Mouse (Mus musculus): Measurements from ENCODE around the gene Tmem160. TPM values are rescaled to one million over a fixed set of nuclear protein-coding genes. Genes with fewer than 3 reads are reported as not detected.

Gene Tmem160
- polyA plus RNA-seq, 1 experiment from 2014 or later, result 75.6 TPM

DNA sequence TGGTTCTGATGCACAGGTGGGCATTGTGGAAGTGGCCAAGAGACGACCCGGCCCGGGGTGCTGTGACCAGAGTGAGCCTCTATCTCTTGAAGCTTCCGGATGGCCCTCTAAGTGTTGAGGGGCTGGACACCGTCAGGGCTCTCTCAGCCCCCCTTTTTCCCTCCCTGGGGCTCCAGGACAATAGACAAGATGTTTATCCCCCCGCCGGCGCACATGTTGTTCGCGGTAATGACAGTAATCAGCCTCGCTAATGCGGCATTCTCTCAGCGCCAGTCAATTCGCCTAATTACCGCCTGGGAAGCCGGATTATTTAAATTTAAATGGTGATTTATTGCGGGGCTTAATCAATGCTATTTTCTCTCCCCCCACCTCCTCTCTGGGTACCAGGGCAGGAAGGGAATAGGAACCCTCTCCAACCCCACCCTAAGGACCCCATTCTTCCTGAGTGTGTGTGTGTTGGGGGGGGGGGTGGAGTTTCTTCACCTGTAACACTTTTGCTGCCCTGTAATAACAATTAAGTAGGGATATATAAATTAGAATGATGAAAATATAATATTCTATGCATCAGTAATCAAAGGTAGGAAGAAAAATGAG lies 19.6 kb downstream of the Tmem160 start:
- Histone ChIP-seq H3K9me3 (no peaks in the 10 kb centered on the region), H3K9ac (no peak overlapping the region), H3K27ac (replicated peaks) (no peak overlapping the region), H3K27me3 (peaks cover 73% of the 10 kb centered on the region), H3K4me1 (replicated peaks) (peaks cover 27% of the 10 kb centered on the region), H3K4me3 (no peak overlapping the region), H3K36me3 (no peaks in the 10 kb centered on the region), H3K4me2 (peak overlapping the region; percentile 28; the same call in 1 of the 2 replicates)
- ATAC-seq (ENCODE audit: low FRiP score, low read depth), result no peak
- 8% methylated on average over 17 of the region's 17 CpGs for WGBS

DNA sequence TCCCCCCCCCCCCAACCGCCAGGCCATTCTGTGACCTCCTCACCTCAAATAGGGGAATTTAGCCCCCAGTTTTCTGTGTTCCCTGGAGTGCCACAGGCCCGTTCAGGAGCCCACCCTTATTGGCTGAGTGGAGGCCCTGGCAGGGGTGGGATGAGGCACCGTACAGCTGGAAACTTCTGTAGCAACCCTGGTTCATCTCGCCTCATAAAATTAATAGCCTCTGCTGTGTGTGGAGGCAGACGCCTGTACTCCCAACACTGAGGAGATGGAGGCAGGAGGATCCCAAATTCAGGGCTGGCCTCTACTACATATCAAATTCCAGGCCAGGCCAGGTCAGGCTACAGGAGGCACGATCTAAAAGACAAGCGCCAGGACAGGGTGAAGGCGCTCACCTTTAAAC lies 21.3 kb downstream of the Tmem160 start:
- ATAC-seq (ENCODE audit: low FRiP score, low read depth), result no peak
- peaks cover 78% of the 10 kb centered on the region for H3K27me3 ChIP-seq
- no peak overlapping the region for H3K4me3 ChIP-seq
- H3K4me1 ChIP-seq (replicated peaks), result peaks cover 27% of the 10 kb centered on the region
- no peaks in the 10 kb centered on the region for H3K9me3 ChIP-seq
- WGBS, result 63% methylated on average over 8 of the region's 8 CpGs
- H3K27ac ChIP-seq (replicated peaks), result no peak overlapping the region
- no peak overlapping the region for H3K9ac ChIP-seq
- H3K36me3 ChIP-seq, result no peaks in the 10 kb centered on the region
- no peak overlapping the region for H3K4me2 ChIP-seq

DNA sequence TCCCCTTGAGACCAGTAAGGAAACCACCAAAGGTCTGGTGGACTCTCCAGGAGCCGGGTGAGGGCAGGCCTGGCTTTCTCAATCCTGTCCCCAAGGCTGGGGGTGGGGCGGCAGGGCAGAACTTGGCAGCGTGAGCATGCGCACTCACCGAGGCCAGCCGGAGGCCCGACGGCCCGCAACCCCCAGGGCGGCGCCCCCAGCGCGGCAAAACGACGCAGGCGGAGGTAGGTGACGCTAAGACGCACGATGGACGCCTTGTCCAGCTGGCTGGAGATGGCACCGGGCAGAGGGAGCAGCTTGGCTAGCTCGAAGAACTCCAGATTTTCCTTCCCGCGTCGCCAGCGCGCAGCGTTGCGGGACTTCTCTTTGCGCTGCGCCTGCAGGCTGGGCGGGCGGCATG lies 21.9 kb downstream of the Tmem160 start:
- Histone ChIP-seq H3K4me2 (peak overlapping the region; percentile 37), H3K9ac (no peak overlapping the region), H3K27me3 (peaks cover 74% of the 10 kb centered on the region), H3K27ac (replicated peaks) (no peak overlapping the region), H3K4me1 (replicated peaks) (peaks cover 27% of the 10 kb centered on the region), H3K4me3 (peak overlapping the region; percentile 13), H3K9me3 (no peaks in the 10 kb centered on the region), H3K36me3 (no peaks in the 10 kb centered on the region)
- 7% methylated on average over 33 of the region's 33 CpGs for WGBS
- ATAC-seq (ENCODE audit: low FRiP score, low read depth), result no peak

DNA sequence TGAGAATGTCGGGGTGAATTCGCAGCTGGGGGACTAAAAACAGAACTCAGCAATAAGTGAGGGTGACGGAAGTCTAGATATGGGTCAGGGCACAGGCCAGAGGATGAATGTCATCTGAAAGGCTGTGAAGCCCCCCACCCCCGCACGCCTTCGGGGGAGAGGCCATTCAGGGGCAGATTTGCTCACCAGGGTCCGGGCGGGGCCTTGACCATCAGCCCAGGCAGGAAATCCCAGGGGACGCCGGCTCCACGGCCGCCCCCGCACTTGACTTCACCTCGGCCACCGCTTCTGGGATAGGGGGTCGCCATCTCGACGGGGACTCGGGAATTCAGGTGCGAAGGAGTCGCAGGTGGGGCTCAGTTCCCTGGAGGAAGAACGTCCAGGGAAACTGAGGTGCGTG lies 22.7 kb downstream of the Tmem160 start:
- no peak for ATAC-seq (ENCODE audit: low FRiP score, low read depth)
- Histone ChIP-seq H3K36me3 (no peaks in the 10 kb centered on the region), H3K9ac (no peak overlapping the region), H3K27me3 (peaks cover 69% of the 10 kb centered on the region), H3K4me1 (replicated peaks) (peaks cover 27% of the 10 kb centered on the region), H3K9me3 (no peaks in the 10 kb centered on the region), H3K4me3 (peak overlapping the region; percentile 38), H3K4me2 (peak overlapping the region; percentile 60), H3K27ac (replicated peaks) (no peak overlapping the region)
- WGBS, result 2% methylated on average over 23 of the region's 23 CpGs

DNA sequence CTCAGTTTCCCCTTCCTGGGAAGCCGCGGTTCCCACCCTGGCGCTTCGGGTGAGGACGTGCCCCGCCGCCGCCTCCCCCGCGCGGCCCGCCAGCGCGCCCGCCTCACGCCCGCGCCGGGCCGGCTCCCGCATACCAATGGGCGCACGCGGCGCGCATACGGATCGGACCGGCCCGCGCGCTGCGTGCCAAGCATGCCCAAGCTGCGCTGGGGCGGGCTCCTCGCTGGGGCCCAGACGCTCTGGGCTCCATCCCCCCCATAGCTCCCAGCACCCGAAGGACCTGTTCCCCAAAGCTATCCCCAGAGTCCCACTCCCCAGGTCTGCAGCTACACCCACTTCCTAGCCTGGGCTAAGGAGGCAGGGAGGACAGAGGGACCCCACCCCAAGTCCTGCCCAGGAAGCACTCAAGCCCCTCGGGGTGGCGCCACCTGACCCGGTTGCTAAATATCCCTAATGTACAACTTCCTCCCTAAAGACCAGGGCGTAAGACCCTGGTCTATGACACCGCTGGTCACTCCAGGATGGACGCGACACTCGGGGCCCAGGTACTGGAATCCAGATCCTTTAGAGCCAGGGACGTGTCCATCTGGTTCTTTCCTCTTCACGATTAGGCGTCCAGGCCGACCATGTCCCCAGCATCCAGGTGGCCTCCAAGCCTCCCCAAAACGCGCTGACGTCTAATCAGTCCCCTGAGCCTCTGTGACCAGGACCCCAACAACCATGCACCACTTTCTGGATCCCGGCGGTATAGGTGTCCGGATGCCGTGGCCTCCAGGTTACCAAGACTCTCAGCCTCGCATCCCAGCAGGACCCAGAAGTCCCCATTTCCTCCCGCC lies 23.4 kb downstream of the Tmem160 start:
- H3K4me1 ChIP-seq (replicated peaks), result peaks cover 27% of the 10 kb centered on the region
- H3K27ac ChIP-seq (replicated peaks), result no peak overlapping the region
- H3K27me3 ChIP-seq, result peaks cover 62% of the 10 kb centered on the region
- peak overlapping the region; percentile 38 for H3K4me3 ChIP-seq
- H3K9ac ChIP-seq, result no peak overlapping the region
- 0 out of 2 replicates have a peak, but pooled peaks have one; percentile 27 for ATAC-seq (ENCODE audit: low FRiP score, low read depth)
- H3K9me3 ChIP-seq, result no peaks in the 10 kb centered on the region
- H3K36me3 ChIP-seq, result no peaks in the 10 kb centered on the region
- H3K4me2 ChIP-seq, result peak overlapping the region; percentile 60
- 1% methylated on average over 55 of the region's 59 CpGs for WGBS

DNA sequence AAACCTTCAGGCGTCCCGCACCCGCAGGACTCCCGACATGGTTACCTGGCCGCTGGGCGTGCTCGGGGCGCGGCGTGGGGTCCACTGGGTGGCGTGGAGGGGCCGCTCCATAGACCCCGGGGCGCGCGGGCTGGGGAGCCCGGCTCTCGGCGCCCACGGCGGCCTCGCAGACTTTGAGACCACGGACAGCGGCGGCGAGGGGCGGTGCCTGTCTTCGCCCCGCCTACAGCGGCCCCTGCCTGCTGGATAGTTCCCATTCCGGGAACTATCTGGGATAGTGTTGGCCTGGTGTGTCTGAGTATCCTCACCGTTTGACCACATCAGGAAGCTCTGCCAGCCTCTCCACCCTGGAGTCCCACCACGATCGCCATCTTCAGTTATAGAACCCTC lies 24.0 kb downstream of the Tmem160 start:
- ATAC-seq (ENCODE audit: low FRiP score, low read depth), result 0 out of 2 replicates have a peak, but pooled peaks have one; percentile 20
- peaks cover 27% of the 10 kb centered on the region for H3K4me1 ChIP-seq (replicated peaks)
- H3K4me2 ChIP-seq, result peak overlapping the region; percentile 60
- H3K9me3 ChIP-seq, result no peaks in the 10 kb centered on the region
- under 1% methylated on average over 34 of the region's 34 CpGs for WGBS
- peaks cover 58% of the 10 kb centered on the region for H3K27me3 ChIP-seq
- no peak overlapping the region for H3K27ac ChIP-seq (replicated peaks)
- H3K36me3 ChIP-seq, result no peaks in the 10 kb centered on the region
- no peak overlapping the region for H3K9ac ChIP-seq
- H3K4me3 ChIP-seq, result peak overlapping the region; percentile 38

DNA sequence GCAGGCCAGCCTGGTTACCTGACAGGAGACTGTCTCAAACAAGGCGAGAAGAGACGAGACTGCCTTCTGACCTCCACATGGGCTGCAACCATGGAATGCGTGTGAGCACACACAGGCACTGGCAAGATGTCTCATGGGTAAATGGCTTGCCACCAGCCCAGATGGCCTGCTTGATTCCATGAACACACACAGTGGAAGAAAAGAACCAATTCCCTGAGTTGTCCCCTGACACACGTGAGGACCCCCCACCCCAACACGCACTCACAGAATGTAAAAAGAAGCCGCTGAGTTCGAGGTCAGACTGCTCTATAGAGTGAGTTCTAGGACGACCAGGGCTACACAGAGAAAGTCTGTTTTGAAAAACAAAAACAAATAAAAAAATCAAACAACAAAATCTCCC lies 25.0 kb downstream of the Tmem160 start, which contains the start of gene Npas1:
TSS of gene Npas1 (minus strand) at position 101 of the 400 bp plus-strand sequence.
- Histone ChIP-seq H3K4me1 (replicated peaks) (peaks cover 21% of the 10 kb centered on the region), H3K9me3 (no peaks in the 10 kb centered on the region), H3K27me3 (peaks cover 52% of the 10 kb centered on the region), H3K4me2 (peak within 1 kb of the TSS; percentile 60), H3K9ac (no peak within 1 kb of the TSS), H3K27ac (replicated peaks) (no peak within 1 kb of the TSS), H3K4me3 (peak within 1 kb of the TSS; percentile 38), H3K36me3 (no peaks in the 10 kb centered on the region)
- WGBS, result 84% methylated on average over 8 of the region's 8 CpGs
- no peak for ATAC-seq (ENCODE audit: low FRiP score, low read depth)

DNA sequence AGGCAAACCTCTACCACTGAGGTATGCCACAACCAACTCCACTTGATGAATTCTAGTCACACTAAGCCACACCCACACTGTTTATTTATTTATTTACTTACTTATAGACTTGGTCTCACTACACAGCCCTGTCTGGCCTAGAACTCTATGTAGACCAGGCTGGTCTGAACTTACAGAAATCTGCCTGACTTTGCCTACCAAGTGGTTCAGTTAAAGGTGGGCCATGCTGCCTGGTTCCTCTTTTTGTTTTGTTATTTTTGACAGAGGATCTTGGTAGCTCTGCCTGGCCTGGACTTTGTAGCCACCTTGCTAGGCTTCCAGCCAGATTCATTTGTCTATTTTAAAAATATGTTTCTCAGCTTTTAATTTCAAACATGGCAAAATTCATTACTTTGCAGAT lies 36.2 kb downstream of the Tmem160 start:
- H3K4me2 ChIP-seq, result no peak overlapping the region
- H3K27ac ChIP-seq (replicated peaks), result no peak overlapping the region
- no peak overlapping the region for H3K4me3 ChIP-seq
- no peak overlapping the region for H3K9ac ChIP-seq
- H3K4me1 ChIP-seq (replicated peaks), result no peaks in the 10 kb centered on the region; the same call in 1 of the 2 replicates
- H3K27me3 ChIP-seq, result no peaks in the 10 kb centered on the region
- no peak for ATAC-seq (ENCODE audit: low FRiP score, low read depth)
- H3K9me3 ChIP-seq, result no peaks in the 10 kb centered on the region
- no peaks in the 10 kb centered on the region for H3K36me3 ChIP-seq

DNA sequence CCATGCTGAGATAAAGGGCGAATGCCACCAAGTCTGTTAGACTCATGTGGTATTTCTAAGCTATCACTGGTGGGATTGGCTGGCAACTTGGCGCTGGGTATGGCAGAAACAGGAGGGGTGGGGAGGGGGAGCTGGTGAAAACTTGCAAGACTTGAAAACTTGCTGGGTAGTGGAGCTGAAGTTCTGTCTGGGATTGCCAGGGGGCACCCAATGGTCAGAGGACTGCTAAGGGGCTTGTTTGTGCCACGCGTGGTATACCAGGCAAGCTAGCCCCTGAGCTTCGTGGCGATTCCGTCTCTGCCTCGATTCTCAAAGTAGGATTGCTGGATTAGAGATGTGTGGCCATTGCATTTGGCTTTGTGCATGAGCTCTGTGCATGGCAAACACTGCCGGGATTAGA lies 37.4 kb downstream of the Tmem160 start:
- Histone ChIP-seq H3K4me3 (no peak overlapping the region), H3K9ac (no peak overlapping the region), H3K36me3 (no peaks in the 10 kb centered on the region), H3K27ac (replicated peaks) (no peak overlapping the region), H3K4me2 (no peak overlapping the region), H3K4me1 (replicated peaks) (no peaks in the 10 kb centered on the region; the same call in 1 of the 2 replicates), H3K9me3 (no peaks in the 10 kb centered on the region), H3K27me3 (no peaks in the 10 kb centered on the region)
- 89% methylated on average over 9 of the region's 9 CpGs for WGBS
- no peak for ATAC-seq (ENCODE audit: low FRiP score, low read depth)

DNA sequence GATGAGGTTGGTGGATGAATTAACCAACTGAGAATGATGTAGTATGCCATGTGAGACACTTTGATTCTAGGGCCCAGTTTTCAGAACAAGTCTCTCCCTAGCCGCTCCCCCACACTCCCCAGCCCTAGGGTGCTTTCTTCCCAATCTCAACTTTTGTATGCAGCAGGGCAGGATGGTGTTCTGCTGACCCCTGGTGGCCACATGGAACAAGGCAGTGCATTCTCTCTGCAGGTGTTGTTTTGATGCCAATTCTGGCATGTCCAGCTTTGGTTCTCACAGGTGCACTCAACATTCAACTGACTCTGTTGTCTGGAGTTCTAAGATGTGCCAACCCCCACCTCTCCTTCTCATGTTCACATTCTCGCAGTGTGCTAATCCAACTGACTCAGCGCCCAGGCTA lies 39.2 kb downstream of the Tmem160 start:
- Histone ChIP-seq H3K9me3 (no peaks in the 10 kb centered on the region), H3K4me3 (no peak overlapping the region), H3K36me3 (peaks cover 16% of the 10 kb centered on the region; the same call in 1 of the 2 replicates), H3K9ac (no peak overlapping the region), H3K27ac (replicated peaks) (no peak overlapping the region), H3K4me1 (replicated peaks) (no peaks in the 10 kb centered on the region; the same call in 1 of the 2 replicates), H3K4me2 (no peak overlapping the region), H3K27me3 (no peaks in the 10 kb centered on the region)
- 35% methylated on average over 3 of the region's 3 CpGs for WGBS
- ATAC-seq (ENCODE audit: low FRiP score, low read depth), result peak; percentile 55; the same call in 1 of the 2 replicates

DNA sequence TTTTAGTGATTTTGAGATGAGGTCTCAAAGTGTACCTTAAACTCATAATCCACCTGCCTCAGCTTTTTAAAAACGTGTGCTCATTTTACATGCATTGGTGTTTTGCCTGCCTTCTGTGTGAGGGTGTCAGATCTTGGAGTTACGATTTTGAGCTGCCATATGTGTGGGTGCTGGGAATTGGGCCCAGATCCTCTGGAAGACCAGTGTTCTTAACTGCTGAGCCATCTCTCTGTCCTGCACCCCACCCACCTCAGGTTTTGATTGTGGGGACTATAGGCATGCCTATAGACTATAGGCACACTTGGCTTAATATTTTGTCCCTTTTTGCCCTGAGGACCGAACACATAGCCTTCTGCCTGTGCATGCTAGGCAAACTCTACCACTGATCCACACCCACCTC lies 39.6 kb downstream of the Tmem160 start:
- H3K9ac ChIP-seq, result no peak overlapping the region
- no peak for ATAC-seq (ENCODE audit: low FRiP score, low read depth)
- H3K27me3 ChIP-seq, result no peaks in the 10 kb centered on the region
- 63% methylated on average over 3 of the region's 3 CpGs for WGBS
- H3K27ac ChIP-seq (replicated peaks), result no peak overlapping the region
- no peaks in the 10 kb centered on the region; the same call in 1 of the 2 replicates for H3K4me1 ChIP-seq (replicated peaks)
- no peak overlapping the region for H3K4me3 ChIP-seq
- H3K9me3 ChIP-seq, result no peaks in the 10 kb centered on the region
- peaks cover 20% of the 10 kb centered on the region for H3K36me3 ChIP-seq
- no peak overlapping the region for H3K4me2 ChIP-seq

DNA sequence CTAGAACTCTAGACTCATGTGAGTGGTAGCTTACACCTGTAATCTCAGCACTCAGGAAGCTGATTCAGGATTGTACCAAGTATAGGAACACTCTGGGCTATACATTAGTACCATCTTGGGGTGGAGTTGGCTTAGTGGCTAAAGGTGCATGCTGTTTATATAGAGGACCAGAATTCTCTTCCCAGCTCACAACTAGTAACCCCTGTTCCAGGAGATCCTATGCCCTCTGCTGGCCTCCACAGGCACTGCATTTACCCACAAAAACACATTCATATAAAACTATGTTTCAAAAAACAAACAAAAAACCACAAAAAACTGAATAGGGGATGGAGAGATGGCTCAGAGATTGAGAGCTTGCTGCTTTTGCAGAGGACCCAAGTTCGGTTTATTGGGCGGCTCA lies 40.8 kb downstream of the Tmem160 start:
- H3K9ac ChIP-seq, result no peak overlapping the region
- 0 out of 2 replicates have a peak, but pooled peaks have one; percentile 15 for ATAC-seq (ENCODE audit: low FRiP score, low read depth)
- no peaks in the 10 kb centered on the region for H3K27me3 ChIP-seq
- 36% methylated on average over 2 of the region's 2 CpGs for WGBS
- H3K9me3 ChIP-seq, result no peaks in the 10 kb centered on the region
- H3K4me1 ChIP-seq (replicated peaks), result no peaks in the 10 kb centered on the region; the same call in 1 of the 2 replicates
- no peak overlapping the region for H3K27ac ChIP-seq (replicated peaks)
- no peak overlapping the region for H3K4me2 ChIP-seq
- H3K4me3 ChIP-seq, result no peak overlapping the region
- peaks cover 32% of the 10 kb centered on the region for H3K36me3 ChIP-seq
